Mouse (Mus musculus): ENCODE measurements around the gene Hk1. TPM values are rescaled to one million over a fixed set of nuclear protein-coding genes. Genes with fewer than 3 reads are reported as not detected.

Gene Hk1
- polyA plus RNA-seq, 1 experiment from 2014 or later: 38.5 TPM

DNA sequence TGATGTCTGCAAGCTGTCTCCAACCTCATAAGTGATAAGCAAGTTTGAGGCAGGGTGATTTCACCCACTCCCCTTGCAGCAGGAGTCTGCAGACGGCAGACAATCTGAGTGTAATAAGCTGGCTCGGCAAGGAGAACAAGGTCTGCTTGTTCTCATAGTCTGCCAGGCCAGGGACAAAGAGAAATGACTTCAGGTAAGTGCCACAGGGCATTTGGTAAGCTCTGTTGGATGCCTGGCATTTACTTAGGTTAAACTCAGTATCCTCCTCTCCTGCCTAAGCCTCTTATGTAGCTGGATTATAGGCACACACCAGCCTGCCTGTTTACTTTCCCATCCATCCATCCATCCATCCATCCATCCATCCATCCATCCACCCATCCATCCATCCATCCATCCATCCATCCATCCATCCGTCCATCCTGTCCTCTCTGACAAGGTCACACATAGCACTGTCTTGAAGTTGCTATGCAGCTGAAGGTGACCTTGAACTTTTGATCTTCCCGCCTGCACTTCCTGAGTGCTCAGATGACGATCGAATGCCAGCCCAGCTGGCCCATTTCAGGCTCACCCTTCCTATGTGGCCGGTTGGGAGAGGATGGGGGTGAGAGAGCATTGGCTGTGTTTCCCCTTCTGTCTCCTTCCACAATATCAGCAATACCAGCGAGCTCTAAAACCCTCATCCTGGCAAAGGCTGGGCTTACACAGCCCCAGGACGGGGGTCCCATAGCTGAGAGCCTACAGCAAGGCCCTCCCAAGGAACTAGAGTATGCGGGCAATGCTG, 69.3 kb downstream of the Hk1 start:
- H3K4me3 ChIP-seq (replicated peaks): no peak overlapping the region
- H3K4me1 ChIP-seq: peaks cover 13% of the 10 kb centered on the region
- H3K9ac ChIP-seq: no peak overlapping the region
- no peaks in the 10 kb centered on the region for H3K27me3 ChIP-seq
- no peak for ATAC-seq (ENCODE audit: low FRiP score)
- WGBS: 85% methylated on average over 10 of the region's 10 CpGs
- H3K27ac ChIP-seq: no peak overlapping the region
- no peaks in the 10 kb centered on the region for H3K36me3 ChIP-seq (replicated peaks)
- H3K4me2 ChIP-seq: no peak overlapping the region
- no peaks in the 10 kb centered on the region for H3K9me3 ChIP-seq

DNA sequence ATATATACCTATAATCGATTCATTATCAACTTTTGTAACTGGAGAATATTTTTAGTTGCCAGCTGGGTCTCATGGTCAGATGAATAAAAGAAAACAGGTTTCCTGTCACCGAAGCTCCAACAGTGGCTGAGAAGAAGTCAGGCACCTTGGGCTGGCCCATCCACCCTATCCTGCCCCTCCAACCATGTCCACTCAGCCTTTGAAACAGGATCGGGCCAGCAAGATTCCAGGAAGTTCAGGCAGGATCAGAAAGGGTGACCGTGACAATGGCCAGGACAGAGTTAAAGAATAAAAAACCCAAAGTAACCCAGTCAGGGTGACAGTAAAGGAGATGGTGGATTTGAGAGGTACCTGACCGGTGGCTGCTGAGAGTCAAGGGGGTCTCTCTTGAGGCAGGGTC, 70.1 kb downstream of the Hk1 start:
- Histone ChIP-seq H3K27me3 (no peaks in the 10 kb centered on the region), H3K4me2 (no peak overlapping the region), H3K9ac (no peak overlapping the region), H3K27ac (no peak overlapping the region), H3K9me3 (no peaks in the 10 kb centered on the region), H3K4me3 (replicated peaks) (no peak overlapping the region), H3K4me1 (peaks cover 13% of the 10 kb centered on the region), H3K36me3 (replicated peaks) (no peaks in the 10 kb centered on the region)
- whole genome bisulfite sequencing: 90% methylated on average over 5 of the region's 5 CpGs
- ATAC-seq (ENCODE audit: low FRiP score): no peak

DNA sequence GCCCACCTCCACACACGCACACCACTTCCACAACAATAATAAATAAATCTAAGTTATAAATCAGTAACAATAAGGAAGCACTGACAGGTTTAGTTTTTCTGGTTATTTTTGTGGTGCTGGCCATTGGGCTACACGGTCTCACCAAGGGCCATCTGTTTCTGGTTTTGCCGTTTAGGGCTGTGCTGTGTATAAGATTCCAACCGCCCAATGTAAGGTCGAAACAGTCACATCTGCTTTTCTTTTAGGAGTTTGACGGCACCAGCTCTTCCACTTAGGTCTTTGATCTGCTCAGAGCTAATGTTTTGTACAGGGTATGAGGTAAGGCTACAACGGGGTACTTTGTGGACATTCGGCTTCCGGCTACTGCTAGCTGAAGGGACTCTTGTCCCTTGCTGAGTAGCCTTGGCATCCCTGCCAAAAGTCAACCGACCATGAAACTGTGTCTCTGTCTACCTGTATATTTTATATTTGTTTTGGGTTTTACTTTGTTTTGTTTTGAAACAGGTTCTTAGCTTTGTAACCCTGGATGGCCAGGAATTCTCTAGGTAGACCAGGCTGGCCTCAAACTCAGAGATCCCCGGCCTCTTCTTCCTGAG, 70.7 kb downstream of the Hk1 start:
- no peak for ATAC-seq (ENCODE audit: low FRiP score)
- H3K27me3 ChIP-seq: no peaks in the 10 kb centered on the region
- H3K9ac ChIP-seq: no peak overlapping the region
- H3K9me3 ChIP-seq: no peaks in the 10 kb centered on the region
- H3K27ac ChIP-seq: no peak overlapping the region
- 87% methylated on average over 11 of the region's 11 CpGs for WGBS
- H3K36me3 ChIP-seq (replicated peaks): no peaks in the 10 kb centered on the region
- H3K4me2 ChIP-seq: no peak overlapping the region
- no peak overlapping the region for H3K4me3 ChIP-seq (replicated peaks)
- peaks cover 13% of the 10 kb centered on the region for H3K4me1 ChIP-seq

DNA sequence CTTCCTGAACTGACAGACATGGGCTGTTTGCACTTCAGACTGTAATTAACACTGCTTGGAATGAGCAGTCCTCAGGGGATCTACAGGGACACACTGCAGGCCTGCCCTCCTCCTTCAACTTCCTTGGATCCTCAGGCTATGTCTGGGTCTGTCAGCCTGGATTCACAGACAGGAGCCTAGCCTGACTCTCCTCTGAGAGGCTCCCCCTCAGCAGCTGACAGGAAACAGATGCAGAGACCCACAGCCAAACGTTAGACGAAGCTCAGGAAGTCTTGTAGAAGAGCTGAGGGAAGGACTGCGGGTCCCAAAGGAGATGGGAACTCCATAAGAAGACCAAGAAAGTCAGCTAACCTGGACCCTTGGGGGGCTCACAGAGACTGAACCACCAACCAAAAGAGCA, 73.2 kb downstream of the Hk1 start:
- H3K4me1 ChIP-seq: peaks cover 4% of the 10 kb centered on the region; the same call in 1 of the 2 replicates
- no peak for ATAC-seq (ENCODE audit: low FRiP score)
- no peaks in the 10 kb centered on the region; the same call in 1 of the 2 replicates for H3K36me3 ChIP-seq (replicated peaks)
- no peaks in the 10 kb centered on the region for H3K27me3 ChIP-seq
- no peak overlapping the region for H3K4me3 ChIP-seq (replicated peaks)
- H3K27ac ChIP-seq: no peak overlapping the region
- WGBS: 69% methylated on average over 3 of the region's 3 CpGs
- no peak overlapping the region for H3K4me2 ChIP-seq
- H3K9me3 ChIP-seq: no peaks in the 10 kb centered on the region
- H3K9ac ChIP-seq: no peak overlapping the region

DNA sequence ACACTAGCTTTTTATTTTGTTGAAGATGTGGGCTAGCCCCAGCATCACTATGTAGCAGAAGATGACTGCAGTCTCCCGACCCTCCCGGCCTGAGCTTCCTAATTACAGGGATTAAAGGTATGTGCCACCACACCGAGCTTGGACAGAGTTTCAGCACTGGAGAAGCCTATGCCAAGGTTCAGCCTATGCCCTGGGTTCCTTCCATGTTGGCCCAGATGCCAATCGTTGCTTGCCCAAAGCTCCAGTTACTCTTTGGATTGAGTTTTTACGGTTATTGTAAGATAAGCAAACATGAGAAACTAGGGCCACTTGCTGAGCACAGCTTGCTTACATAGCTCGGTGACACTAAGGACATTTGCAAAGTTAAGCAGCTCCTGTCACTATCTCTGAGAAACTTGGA, 74.6 kb downstream of the Hk1 start:
- Histone ChIP-seq H3K4me2 (no peak overlapping the region), H3K27ac (no peak overlapping the region), H3K4me3 (replicated peaks) (no peak overlapping the region), H3K9me3 (no peaks in the 10 kb centered on the region), H3K27me3 (no peaks in the 10 kb centered on the region), H3K36me3 (replicated peaks) (no peaks in the 10 kb centered on the region; the same call in 1 of the 2 replicates), H3K4me1 (no peaks in the 10 kb centered on the region), H3K9ac (no peak overlapping the region)
- ATAC-seq (ENCODE audit: low FRiP score): no peak
- WGBS: 83% methylated on average over 6 of the region's 6 CpGs

DNA sequence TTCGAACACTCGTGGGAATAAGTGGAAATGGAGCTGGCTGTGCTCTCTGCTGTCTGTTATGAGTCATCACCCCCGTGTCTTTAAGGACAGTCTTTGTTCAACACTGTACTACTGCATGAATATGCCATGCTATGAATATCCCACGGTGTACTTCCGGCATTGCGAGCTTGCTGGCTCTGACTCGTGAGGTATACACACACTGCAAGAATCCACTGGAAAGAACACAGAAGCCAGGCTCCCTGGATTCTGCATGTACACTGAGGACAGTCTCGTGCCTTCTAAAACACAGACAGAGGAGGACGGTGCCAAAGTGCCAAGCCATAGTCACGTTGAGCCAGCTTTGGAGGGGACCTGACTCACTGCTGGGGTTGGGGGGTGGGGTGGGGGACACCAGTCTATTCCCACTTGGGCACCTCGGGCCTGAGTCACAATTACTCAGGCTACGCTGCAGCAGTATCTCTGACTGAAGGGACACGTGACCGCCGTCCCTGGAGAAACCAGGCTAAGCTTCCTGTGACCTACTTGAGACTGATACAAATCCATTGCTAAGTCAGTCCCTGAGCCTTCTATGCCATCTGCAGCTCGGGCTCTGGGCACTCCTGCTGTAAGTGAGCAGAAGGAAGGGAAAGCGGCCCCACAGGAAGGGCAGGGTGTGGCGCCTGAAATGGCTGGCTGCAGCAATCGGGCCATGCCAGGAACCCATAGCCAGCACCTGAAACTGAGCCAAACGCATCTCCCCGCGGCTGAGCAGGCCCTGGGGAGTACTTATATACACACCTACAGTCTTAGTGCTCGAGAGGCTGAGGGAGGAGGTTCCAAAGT, 79.5 kb downstream of the Hk1 start:
- H3K9ac ChIP-seq: no peak overlapping the region
- peaks cover 6% of the 10 kb centered on the region; the same call in 1 of the 2 replicates for H3K36me3 ChIP-seq (replicated peaks)
- H3K4me2 ChIP-seq: no peak overlapping the region
- WGBS: 85% methylated on average over 23 of the region's 23 CpGs
- no peaks in the 10 kb centered on the region for H3K9me3 ChIP-seq
- H3K27ac ChIP-seq: no peak overlapping the region
- ATAC-seq (ENCODE audit: low FRiP score): no peak
- H3K4me3 ChIP-seq (replicated peaks): no peak overlapping the region
- H3K27me3 ChIP-seq: no peaks in the 10 kb centered on the region
- H3K4me1 ChIP-seq: no peaks in the 10 kb centered on the region

DNA sequence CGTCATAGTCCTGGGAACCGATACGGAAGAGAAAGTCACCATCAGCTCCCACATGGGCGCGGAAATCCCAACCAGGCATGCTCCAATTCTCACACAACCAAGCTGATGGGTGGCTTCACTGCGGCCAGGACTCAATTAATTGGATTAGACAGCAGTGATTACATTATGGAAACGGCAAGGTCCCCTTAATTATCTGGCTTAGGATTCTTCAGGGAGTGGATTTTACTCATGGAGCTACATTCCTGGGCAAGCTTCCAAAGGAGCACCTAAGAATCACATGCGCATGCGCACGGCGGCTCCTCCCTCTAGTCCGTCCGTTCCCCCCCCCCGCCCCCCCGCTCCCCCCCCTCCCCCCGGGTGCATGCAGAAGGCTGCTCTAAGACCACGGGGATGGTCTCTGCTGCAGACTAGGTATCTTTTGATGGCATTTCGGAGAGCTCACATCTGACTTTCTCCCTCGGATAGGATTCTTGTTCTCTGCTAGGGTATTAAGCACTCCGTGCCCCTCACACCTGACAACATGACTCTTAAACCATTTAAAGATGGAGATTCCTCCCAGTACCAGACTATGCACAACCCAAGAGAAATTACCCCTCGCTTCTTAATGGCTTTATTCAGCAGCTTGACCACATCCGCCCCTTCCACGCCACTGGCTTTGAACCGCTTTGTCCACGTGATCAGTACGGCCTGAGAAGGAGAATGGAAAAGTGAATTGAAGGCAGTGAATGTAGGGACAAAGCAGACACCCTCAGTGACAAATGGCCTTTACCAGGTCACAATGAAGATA, 83.4 kb downstream of the Hk1 start:
- H3K36me3 ChIP-seq (replicated peaks): peaks cover 7% of the 10 kb centered on the region; the same call in 1 of the 2 replicates
- H3K9ac ChIP-seq: no peak overlapping the region
- WGBS: 65% methylated on average over 20 of the region's 26 CpGs
- H3K4me1 ChIP-seq: no peaks in the 10 kb centered on the region
- no peak overlapping the region for H3K27ac ChIP-seq
- ATAC-seq (ENCODE audit: low FRiP score): no peak
- H3K9me3 ChIP-seq: no peaks in the 10 kb centered on the region
- H3K4me2 ChIP-seq: 0 out of 2 replicates have a peak overlapping the region, but pooled peaks have one; percentile 10
- no peaks in the 10 kb centered on the region for H3K27me3 ChIP-seq
- no peak overlapping the region for H3K4me3 ChIP-seq (replicated peaks)

DNA sequence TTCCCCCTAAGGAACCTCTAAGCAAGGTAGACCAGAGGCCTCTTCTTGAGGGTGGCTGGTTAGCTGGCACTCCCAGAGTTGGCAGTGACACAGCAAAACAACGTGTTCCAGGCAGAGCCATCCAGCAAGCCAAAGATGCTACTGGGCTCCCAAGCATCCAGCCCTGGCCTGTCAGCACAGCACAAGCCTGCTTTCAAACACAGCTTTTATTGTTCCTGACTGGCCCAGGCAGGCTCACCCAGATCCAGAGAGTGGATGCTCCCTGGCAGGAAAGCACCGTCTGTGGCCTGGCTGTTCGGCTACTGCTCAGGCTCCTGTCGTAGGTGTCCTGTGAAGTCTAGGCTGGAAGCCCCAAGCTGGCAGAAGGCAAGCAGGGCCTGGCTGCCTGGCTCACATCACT, 85.6 kb downstream of the Hk1 start:
- WGBS: 88% methylated on average over 4 of the region's 4 CpGs
- Histone ChIP-seq H3K9ac (no peak overlapping the region), H3K4me1 (no peaks in the 10 kb centered on the region), H3K4me2 (no peak overlapping the region), H3K9me3 (no peaks in the 10 kb centered on the region), H3K27ac (no peak overlapping the region), H3K4me3 (replicated peaks) (no peak overlapping the region), H3K36me3 (replicated peaks) (peaks cover 14% of the 10 kb centered on the region; the same call in 1 of the 2 replicates), H3K27me3 (no peaks in the 10 kb centered on the region)
- ATAC-seq (ENCODE audit: low FRiP score): no peak

DNA sequence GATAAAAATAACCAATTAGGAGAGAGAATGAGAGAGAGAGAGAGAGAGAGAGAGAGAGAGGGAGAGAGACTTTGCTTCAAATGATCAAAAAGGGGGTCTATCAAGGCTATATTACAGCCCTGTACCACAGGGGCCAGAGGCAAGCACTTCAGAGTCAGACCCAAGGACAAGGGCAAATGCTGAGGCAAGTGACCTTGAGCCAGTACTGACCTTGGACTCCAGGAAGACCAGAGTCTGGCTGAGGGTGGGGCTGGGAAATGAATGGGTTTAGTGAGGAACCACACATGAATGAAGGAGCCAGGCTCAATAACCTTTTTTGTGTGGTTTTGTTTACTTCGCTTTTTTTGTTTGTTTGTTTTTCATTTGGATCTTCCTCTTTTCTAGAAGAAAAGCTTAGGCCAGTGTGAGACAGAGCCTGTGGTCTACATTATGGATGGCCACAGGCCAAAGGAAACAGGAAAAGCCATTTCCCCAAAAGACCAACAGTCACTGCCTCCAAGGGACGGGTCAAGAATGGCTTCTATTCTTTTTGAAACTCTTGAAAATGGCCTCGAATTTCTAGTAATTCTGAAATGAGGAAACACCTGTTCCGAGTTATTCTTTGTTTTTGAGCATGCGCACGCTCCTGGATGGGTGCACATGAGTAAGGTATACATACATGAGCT, 92.1 kb downstream of the Hk1 start:
- Histone ChIP-seq H3K9ac (no peak overlapping the region), H3K4me3 (replicated peaks) (no peak overlapping the region), H3K27ac (no peak overlapping the region), H3K27me3 (no peaks in the 10 kb centered on the region), H3K4me2 (no peak overlapping the region), H3K36me3 (replicated peaks) (peaks cover 26% of the 10 kb centered on the region), H3K9me3 (no peaks in the 10 kb centered on the region), H3K4me1 (no peaks in the 10 kb centered on the region)
- 84% methylated on average over 6 of the region's 6 CpGs for WGBS
- ATAC-seq (ENCODE audit: low FRiP score): no peak

DNA sequence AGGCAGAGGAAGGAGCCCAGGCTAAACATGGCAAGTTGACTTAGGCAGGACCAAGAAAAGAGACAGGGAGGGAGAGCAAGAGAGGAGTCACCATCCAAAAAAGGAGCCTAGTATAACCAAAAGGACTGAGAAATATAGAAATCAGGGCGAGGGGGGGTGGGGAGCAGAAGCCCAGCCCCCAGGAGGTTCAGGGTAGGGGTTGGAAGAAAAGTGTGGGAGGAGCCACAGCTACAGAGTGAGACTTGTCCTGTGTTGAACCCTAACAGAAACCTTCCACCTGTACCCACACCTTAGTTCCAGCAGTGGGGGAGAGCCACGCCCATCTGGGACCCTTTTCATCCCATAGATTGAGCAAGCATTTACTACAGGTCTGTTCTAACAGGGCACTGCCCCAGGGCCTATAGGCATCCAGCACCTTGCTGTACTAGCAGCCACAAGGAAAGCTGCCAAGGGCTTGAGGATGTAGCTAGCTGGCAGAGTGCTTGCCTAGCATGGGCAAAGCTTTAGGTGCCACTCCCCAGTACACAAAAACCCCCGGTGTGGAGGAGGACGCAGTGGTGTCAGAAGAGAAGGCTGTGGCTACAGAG, 96.4 kb downstream of the Hk1 start:
- 87% methylated on average over 4 of the region's 4 CpGs for WGBS
- no peak overlapping the region for H3K4me3 ChIP-seq (replicated peaks)
- no peaks in the 10 kb centered on the region for H3K9me3 ChIP-seq
- H3K36me3 ChIP-seq (replicated peaks): peaks cover 44% of the 10 kb centered on the region
- H3K27ac ChIP-seq: no peak overlapping the region
- H3K9ac ChIP-seq: no peak overlapping the region
- ATAC-seq (ENCODE audit: low FRiP score): no peak
- H3K4me2 ChIP-seq: no peak overlapping the region
- H3K27me3 ChIP-seq: no peaks in the 10 kb centered on the region
- H3K4me1 ChIP-seq: no peaks in the 10 kb centered on the region

DNA sequence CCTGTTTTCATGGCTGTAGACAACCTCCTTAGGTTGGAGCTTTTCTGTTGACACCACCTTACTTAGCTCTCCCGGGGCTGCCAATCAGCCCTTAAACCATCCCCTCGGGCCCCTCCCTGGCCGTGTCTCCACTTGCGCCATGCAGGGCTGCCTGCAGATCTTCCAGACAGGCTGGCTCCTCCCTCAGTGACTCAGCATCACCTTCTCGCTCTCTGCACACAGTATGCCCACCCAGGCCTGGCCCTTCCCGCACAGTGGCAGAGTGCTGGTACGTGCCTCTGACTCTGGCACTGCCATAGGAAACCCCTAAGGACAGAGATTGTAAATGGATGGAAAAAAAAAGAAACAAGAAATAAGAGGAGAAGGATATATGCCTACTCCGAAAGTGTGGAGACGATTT, 96.9 kb downstream of the Hk1 start:
- ATAC-seq (ENCODE audit: low FRiP score): no peak
- H3K9me3 ChIP-seq: no peaks in the 10 kb centered on the region
- H3K27ac ChIP-seq: no peak overlapping the region
- 51% methylated on average over 9 of the region's 9 CpGs for WGBS
- H3K9ac ChIP-seq: no peak overlapping the region
- H3K27me3 ChIP-seq: no peaks in the 10 kb centered on the region
- no peak overlapping the region for H3K4me2 ChIP-seq
- peaks cover 44% of the 10 kb centered on the region for H3K36me3 ChIP-seq (replicated peaks)
- H3K4me1 ChIP-seq: no peaks in the 10 kb centered on the region
- H3K4me3 ChIP-seq (replicated peaks): no peak overlapping the region
